Mouse (Mus musculus) B cell, adult 67 days (primary cell): Measurements from ENCODE around the gene Krt5. TPM values are rescaled to one million over a fixed set of nuclear protein-coding genes. Genes with fewer than 3 reads are reported as not detected.

ENCODE experiments used
- total RNA-seq, 2 experiments: library from RNA; stranded (reverse); gene quantifications; 4 replicates each; pipeline ENCODE4 v1.2.4; 2023

Gene Krt5
- total RNA-seq = not detected

DNA sequence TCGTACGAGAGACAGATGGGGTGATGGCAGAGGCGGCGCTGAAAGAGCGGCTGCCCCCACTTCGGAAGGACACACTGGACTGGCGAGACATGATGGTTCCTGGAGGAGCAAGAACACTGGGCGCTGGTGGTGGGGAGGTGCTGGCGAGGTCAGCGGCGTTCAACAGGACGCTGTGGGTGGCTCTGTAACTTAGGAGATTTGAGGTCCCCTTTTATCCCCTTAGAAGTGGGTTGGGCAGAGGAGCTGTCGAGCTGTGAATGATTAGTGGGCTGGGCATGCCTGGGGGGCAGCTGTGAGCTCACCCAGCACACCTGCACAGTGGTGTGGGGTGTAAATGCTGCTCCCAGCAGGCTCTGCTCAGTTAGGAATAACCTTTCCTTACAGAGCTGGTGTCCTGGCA, at the start of gene Krt5:
TSS of gene Krt5 (minus strand) at position 179 of the 400 bp plus-strand sequence.

DNA sequence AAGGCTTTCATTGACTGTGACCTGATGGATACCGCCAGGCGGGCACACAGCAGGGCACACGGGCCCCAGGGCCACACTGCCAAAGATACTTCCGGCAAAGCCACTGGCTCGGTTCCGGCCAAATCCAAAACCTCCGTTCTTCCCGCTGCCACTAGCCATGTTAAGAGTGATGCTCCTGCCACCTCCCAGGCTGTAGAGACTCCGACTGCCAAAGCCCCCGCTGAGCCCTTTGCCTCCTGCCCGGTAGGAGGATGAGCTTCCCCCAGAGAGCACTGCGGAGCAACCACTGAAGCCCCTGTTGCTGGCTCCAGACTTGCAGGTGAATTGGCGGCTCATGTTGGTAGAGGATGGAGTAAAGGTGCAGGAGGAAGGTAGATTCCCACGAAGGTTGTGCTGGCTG, 30.0 kb upstream of the Krt5 start, which contains the start of gene Krt71:
TSS of gene Krt71 (minus strand) at position 399 of the 400 bp plus-strand sequence.

DNA sequence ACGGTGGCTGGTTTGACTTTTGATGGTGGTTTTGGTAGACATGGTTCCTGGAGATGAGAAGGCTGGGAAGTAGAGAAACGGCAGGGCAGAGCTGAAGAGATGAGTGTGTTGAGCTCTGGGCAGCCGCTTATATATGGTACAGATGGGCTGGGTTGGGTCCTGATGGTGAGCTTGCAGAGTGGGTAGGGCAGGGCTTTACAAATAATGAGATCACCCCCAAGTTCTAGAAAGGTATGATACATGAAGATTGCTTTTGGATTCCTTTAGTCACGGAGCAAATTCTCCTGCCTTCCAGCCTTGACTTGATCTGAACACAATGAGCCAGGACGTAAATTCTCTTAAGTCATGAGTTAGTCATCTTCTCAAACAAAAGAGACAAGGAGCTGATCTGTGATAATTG, 18.5 kb downstream of the Krt5 start, which contains the start of gene Krt6a:
TSS of gene Krt6a (minus strand) at position 101 of the 400 bp plus-strand sequence.

DNA sequence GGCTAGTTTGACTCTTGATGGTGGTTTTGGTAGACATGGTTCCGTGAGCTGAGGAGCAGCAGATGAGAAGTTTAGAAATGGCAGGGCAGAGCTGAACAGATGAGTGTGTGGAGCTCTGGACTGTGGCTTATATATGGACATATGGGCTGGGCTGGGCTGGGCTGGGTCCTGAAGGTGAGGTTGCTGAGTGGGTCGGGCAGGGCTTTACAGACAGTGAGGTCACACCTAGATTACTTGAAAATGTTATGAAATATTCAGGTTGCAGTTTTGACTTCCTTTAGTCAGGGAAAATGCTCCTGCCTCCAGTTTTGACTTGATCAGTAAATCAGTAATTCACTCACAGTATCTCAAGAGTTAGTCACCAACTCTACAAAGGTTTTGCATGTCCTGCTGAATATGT, 32.5 kb downstream of the Krt5 start, which contains the start of gene Krt6b:
TSS of gene Krt6b (minus strand) at position 101 of the 400 bp plus-strand sequence.

Other genes starting within 250 kb of the Krt5 start
- not detected for gene Krt81, start 249.1 kb downstream of the Krt5 start, total RNA-seq
- not detected for gene Krt86, start 239.4 kb downstream of the Krt5 start, total RNA-seq
- gene Krt83, start 221.4 kb downstream of the Krt5 start, total RNA-seq = not detected
- not detected for gene Gm49425, start 195.6 kb downstream of the Krt5 start, total RNA-seq
- gene Krt84, start 180.1 kb downstream of the Krt5 start, total RNA-seq = not detected
- gene Krt82, start 162.2 kb downstream of the Krt5 start, total RNA-seq = not detected
- gene Krt90, start 149.9 kb downstream of the Krt5 start, total RNA-seq = not detected
- gene Krt75, start 139.0 kb downstream of the Krt5 start, total RNA-seq = not detected
- not detected for gene Gm5414, start 84.7 kb downstream of the Krt5 start, total RNA-seq
- not detected for gene Gm5478, start 65.5 kb downstream of the Krt5 start, total RNA-seq
- not detected for gene Krt6b, start 32.6 kb downstream of the Krt5 start, total RNA-seq
- not detected for gene Krt6a, start 18.6 kb downstream of the Krt5 start, total RNA-seq
- gene Krt71, start 30.2 kb upstream of the Krt5 start, total RNA-seq = not detected
- not detected for gene Krt72, start 73.6 kb upstream of the Krt5 start, total RNA-seq
- gene Krt73, start 89.4 kb upstream of the Krt5 start, total RNA-seq = not detected
- gene Krt2, start 105.3 kb upstream of the Krt5 start, total RNA-seq = not detected
- not detected for gene Krt1, start 137.9 kb upstream of the Krt5 start, total RNA-seq
- not detected for gene Krt77, start 156.8 kb upstream of the Krt5 start, total RNA-seq
- gene Krt76, start 180.0 kb upstream of the Krt5 start, total RNA-seq = not detected
- not detected for gene Krt4, start 211.8 kb upstream of the Krt5 start, total RNA-seq
- gene Krt79, start 227.4 kb upstream of the Krt5 start, total RNA-seq = not detected
- not detected for gene Krt78, start 241.4 kb upstream of the Krt5 start, total RNA-seq